Mouse (Mus musculus): ENCODE measurements at regions not wholly inside any gene's neighbourhood (a gene's known extent, or its start where the extent isn't known, plus 50 kb on each side); places are given as distances from the start of the nearest gene placed in this dataset.

DNA sequence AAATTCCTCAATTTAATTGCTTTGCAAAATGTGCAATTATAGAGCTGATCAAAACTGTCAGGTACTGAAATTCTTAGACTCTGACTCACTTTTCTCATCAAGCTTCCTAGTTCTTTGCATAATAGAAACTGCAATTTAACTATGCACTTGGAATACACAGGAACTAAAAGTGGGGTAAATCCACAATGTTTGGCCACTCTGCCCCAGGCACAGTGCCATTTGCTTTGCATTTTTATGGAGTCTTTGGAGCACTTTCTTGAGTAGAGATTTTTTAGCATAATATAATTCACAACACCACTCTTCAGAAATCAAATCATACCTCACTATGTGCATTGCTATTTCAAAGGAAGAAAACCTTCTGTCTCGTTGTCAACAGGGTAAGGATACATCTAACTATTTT is 414.5 kb upstream of the A730009L09Rik start:
- no peak for DNase-seq (ENCODE audit: low spot score)

DNA sequence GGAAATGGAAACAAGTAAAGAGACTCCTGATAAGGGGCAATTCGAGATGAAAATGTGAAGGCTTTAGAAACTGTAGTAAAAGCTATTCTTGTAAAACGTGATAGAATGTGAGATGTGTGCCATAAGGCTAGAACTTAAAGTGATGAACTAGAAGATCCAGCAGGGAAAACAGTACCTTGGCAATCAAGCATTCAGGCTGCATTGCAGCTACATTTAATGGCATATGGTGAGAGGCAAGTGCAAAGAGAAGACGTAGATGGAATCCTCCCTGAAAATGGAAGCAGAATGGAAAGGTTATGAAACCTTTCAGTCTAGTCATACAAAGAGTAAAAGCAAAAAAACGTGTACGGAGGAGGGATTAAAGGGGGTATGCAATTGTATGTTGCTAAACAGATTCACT is 403.3 kb upstream of the A730009L09Rik start:
- peak; percentile 24 for DNase-seq (ENCODE audit: low spot score)

DNA sequence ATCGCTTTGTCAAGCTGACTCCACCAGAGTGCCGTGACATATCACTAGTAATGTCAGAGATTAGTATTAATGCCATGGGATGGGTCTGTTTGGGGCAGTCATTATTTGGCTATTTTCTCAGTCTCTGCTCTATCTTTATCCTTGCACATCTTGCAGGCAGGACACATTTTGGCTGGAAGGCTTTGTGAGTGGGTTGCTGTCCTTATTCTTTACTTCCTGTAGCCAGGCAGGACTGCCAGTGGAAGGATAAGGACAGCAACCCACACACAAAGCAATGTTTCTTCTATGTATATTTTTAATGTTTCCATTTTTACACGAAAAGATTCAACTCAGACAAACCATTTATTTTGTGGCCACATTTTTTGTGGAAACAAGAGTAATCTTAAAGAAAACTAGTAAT is 397.4 kb upstream of the A730009L09Rik start:
- DNase-seq (ENCODE audit: low spot score) = no peak

DNA sequence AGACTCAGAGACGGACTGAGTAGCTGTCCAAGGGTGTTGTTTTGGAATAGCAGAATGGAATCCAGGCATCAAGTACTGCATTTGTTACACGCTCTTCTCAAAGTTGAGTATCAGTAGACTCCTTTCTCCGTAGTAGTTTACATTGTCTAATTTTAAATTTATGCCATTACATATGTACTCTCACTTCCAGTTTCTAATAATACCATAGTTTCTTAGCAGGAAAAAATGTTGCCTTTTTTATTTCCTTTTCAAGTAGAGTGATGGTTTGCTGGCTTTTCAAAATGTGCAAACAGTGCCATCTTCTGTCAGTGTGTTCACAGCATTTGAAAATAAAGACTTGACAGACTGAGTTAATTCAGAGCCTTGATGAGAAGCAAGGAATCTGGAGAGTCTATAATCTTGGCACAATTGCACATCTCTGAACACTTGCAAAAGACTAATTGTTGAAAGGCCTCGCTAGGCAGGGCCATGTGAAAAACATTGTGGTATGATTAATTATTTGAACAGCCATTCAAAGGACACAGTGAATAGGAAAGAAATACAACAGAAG is 379.2 kb upstream of the A730009L09Rik start:
- DNase-seq (ENCODE audit: low spot score) = peak; percentile 15

DNA sequence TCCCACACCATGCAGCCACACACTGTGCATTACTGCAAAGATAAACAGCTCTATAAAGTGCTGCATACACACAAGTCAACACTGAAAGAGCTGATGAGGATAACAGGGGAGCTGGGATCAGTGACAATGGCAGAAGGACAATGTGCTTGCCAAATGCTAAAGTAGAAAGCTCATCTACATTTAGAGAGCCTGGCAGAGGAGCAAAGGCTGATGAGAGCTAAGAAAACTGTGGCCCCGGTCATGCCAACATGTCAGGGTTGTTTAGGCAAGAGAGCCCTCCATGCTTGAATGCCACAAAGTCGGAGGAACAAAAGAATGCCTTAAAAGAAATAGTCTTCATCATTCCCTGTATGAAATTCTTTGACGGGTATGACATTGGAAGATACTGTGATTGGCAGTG is 363.0 kb upstream of the A730009L09Rik start:
- DNase-seq (ENCODE audit: low spot score) = no peak

DNA sequence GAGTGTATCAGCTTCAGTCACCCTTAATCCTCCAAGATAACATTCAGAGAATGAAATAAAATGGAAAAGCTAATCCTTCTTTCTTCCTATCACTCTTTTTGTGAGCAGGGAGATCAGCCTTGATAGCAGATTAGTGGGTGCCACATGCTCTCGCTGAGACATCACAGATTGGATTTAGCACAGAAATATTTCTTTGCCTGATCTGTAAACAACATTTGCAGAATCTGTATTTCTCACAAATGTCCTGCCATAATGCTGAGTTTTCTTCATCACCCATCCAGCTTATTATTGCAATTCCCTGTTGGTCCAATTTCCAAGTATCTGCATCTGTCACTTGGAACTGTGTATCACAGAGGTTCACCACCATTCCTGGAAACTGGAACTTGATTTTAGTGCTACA is 342.8 kb upstream of the A730009L09Rik start:
- DNase-seq (ENCODE audit: low spot score) = no peak

Data from left cerebral cortex, adult 11 months (tissue).